Mouse (Mus musculus) ES-Bruce4 (cell line): ENCODE measurements around the gene Tmem231.

Experiments used
- CTCF ChIP-seq: IDR thresholded peaks from one replicate; pipeline ENCODE4 v1.8.1; 2011; ENCODE audit warnings: low read depth, low read length
- EP300 ChIP-seq: IDR thresholded peaks from 2 replicates; pipeline ENCODE4 v1.6.1; 2011; ENCODE audit warnings: low read depth, low read length; ENCODE audit not compliant: insufficient read depth
- POLR2A ChIP-seq: IDR thresholded peaks from one replicate; pipeline ENCODE4 v1.8.1; 2011; ENCODE audit warnings: low read length; ENCODE audit not compliant: insufficient read depth

- TF ChIP-seq CTCF (no peak), EP300 (no peak), POLR2A (no peak)
Observed at GRCm38 (mm10) chr8:111960591-111961321, 27.1 kb upstream of the Tmem231 start.
